Mouse (Mus musculus): ENCODE measurements around the gene Rab10. TPM values are rescaled to one million over a fixed set of nuclear protein-coding genes. Genes with fewer than 3 reads are reported as not detected.
A peak's percentile ranks its signal among the peaks of the same experiment; 100 is the strongest.

Rab10 gene
- polyA plus RNA-seq, 3 experiments from 2014 or later: 50.4 to 64.1 (median 53.7) TPM

DNA sequence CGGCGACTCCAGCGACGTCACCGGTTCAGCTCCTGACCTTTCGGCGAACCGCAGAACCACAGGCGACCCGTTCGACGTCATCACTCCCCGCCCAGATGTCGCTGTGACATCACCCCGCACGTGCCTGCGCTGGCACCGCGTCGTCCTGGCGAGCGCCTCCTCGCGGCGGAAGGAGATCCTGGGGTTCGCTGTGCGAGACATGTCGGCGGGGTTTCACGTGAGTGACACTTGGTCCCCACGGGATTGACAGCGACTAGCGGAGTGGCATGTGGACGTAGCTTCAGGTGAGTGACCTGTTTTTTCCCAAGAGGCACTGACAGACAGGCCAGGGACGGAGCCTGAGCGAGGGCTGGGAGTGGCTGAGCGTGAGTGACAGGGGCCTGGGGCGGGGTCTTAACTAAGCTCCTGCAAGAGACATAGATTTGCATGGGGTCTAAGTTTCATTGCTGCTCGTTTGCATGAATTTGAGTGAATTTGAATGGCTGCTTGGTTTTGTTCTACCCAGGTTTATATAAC, 74.1 kb downstream of the Rab10 start:
- peak; percentile 53 for ATAC-seq

DNA sequence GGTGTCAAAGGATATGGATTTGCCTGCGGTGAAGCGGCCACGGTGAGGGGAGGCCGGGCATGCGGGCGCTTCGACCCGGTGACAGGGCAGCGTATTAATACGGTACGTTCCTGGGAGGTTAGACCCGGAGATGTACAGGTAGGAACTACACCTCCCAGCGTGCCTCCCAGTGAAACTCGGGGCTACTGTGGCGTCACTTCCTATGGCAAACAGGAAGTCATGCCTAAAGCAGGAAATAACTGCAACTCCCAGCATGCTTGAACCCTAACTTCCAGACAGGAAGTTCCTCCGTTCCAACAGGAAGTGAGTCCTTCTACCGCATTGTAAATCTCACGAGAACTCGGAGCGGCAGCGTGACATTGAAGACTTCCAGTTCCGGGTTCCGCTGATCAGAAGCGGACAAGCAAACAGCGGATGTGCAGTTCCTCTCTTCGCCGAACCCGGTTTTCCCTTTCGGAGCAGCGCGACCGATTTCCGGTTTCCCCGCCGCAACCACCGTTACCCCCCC, 74.6 kb downstream of the Rab10 start:
- peak; percentile 77 for ATAC-seq

DNA sequence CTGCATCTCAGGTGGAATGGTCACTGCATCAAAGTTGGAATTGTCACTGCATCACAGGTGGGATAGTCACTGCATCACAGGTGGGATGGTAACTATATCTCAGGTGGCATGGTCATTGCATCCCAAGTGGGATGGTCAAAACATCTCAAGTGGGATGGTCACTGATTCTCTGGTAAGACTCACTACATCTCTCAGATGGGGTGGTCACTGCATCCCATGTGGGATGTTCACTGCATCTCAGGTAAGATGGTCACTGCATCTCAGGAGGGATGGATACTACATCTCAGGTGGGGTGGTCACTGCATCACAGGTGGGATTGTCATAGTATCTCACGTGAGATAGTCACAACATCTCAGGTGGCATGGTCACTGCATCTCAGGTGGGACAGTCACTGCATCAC, 75.7 kb downstream of the Rab10 start:
- ATAC-seq: no peak

- no peak for ATAC-seq
Observed at GRCm38 (mm10) chr12:3223352-3223751, 86.4 kb downstream of the Rab10 start.

- ATAC-seq: no peak
Observed at GRCm38 (mm10) chr12:3210181-3210580, 99.6 kb downstream of the Rab10 start.

- ATAC-seq: no peak
Observed at GRCm38 (mm10) chr12:3209163-3209562, 100.6 kb downstream of the Rab10 start.

Other genes with a start within 250 kb of the Rab10 start
- gene Kif3c, start 55.2 kb upstream of the Rab10 start, polyA plus RNA-seq (2017; shearing (Covaris generic)): 1 to 10 TPM; 2.4 to 4.9 (median 3.4) TPM
- gene Asxl2, start 116.9 kb upstream of the Rab10 start, polyA plus RNA-seq (2017; shearing (Covaris generic)): 10 to 100 TPM; 38.8 to 56.8 (median 53.1) TPM